Mouse (Mus musculus) fat pad, adult 2 months (tissue): ENCODE results near the gene Slc26a3.
A peak's percentile ranks its signal among the peaks of the same experiment; 100 is the strongest.
"Not testable (repeated sequence)": the region's sequence is repeated elsewhere in the genome, so short reads cannot be mapped to it uniquely, and the experiment has no call there.

Experiments used
- DNase-seq: peaks from one replicate; pipeline ENCODE4 v3.0.0-alpha.2; 2011; ENCODE audit warnings: low read depth, low spot score; ENCODE audit errors: extremely low read depth

Gene Slc26a3

GRCm38 (mm10) chr12:31421901-31422574 lies 31.4 kb downstream of the Slc26a3 start:
- no peak for DNase-seq

GRCm38 (mm10) chr12:31437791-31438190 lies 47.1 kb downstream of the Slc26a3 start:
- no peak for DNase-seq

- no peak for DNase-seq
These were observed 48.9 kb downstream of the Slc26a3 start for GRCm38 (mm10) chr12:31439612-31440011.

- DNase-seq: no peak
These were observed 53.5 kb downstream of the Slc26a3 start for GRCm38 (mm10) chr12:31444131-31444546.

GRCm38 (mm10) chr12:31444827-31445226 lies 54.2 kb downstream of the Slc26a3 start:
- no peak for DNase-seq

- no peak for DNase-seq
These were observed 58.7 kb downstream of the Slc26a3 start for GRCm38 (mm10) chr12:31449341-31449740.

GRCm38 (mm10) chr12:31456271-31456670 lies 65.6 kb downstream of the Slc26a3 start:
- no peak for DNase-seq

- peak; percentile 4 for DNase-seq
These were observed 67.8 kb downstream of the Slc26a3 start for GRCm38 (mm10) chr12:31458474-31458873.

- not testable (repeated sequence) for DNase-seq
These were observed 69.6 kb downstream of the Slc26a3 start for GRCm38 (mm10) chr12:31460270-31460669.

GRCm38 (mm10) chr12:31461371-31461770 lies 70.7 kb downstream of the Slc26a3 start:
- no peak for DNase-seq

- no peak for DNase-seq
These were observed 71.9 kb downstream of the Slc26a3 start for GRCm38 (mm10) chr12:31462615-31463014.

GRCm38 (mm10) chr12:31478182-31478581 lies 87.5 kb downstream of the Slc26a3 start:
- not testable (repeated sequence) for DNase-seq

- DNase-seq: peak; percentile 37
These were observed 95.8 kb downstream of the Slc26a3 start for GRCm38 (mm10) chr12:31486431-31486830.

GRCm38 (mm10) chr12:31498936-31499313 lies 108.3 kb downstream of the Slc26a3 start:
- DNase-seq: no peak

GRCm38 (mm10) chr12:31499314-31500131 lies 108.9 kb downstream of the Slc26a3 start, which contains the start of gene Cbll1:
TSS of gene Cbll1 (minus strand) at chr12:31499616.
- no peak for DNase-seq

GRCm38 (mm10) chr12:31500196-31500595 lies 109.5 kb downstream of the Slc26a3 start:
- DNase-seq: no peak

- no peak for DNase-seq
These were observed 110.6 kb downstream of the Slc26a3 start for GRCm38 (mm10) chr12:31501266-31501665.

GRCm38 (mm10) chr12:31503211-31503610 lies 112.5 kb downstream of the Slc26a3 start:
- DNase-seq: no peak

GRCm38 (mm10) chr12:31507718-31508364 lies 117.2 kb downstream of the Slc26a3 start:
- no peak for DNase-seq

GRCm38 (mm10) chr12:31508496-31508895 lies 117.8 kb downstream of the Slc26a3 start:
- no peak for DNase-seq

- DNase-seq: no peak
These were observed 120.5 kb downstream of the Slc26a3 start for GRCm38 (mm10) chr12:31511218-31511617.
